Mouse (Mus musculus): Measurements from ENCODE around the gene Sh3tc1. TPM values are rescaled to one million over a fixed set of nuclear protein-coding genes. Genes with fewer than 3 reads are reported as not detected.

Sh3tc1 gene
- total RNA-seq, 2 experiments from 2014 or later: 12.6 to 21.4 TPM

DNA sequence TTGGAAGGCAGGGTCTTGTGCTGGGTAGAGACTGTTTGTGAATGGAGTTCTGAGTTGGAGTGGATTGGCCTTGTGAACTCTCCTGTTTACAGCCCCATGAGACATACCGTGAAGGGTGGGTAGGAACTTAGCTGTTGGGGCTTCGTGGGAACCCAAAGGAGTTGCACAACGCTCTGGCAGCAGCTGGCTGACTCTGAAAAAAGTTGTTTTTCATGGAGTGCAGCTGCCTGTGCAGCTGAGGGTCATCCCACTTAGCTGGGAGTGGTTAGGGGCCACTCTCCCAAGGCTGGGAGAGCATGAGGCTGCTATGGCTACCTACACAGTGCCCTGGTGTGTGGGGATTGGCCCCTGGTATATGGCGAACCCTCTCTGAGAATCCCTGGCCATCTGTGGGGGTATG is 92.2 kb downstream of the Sh3tc1 start:
- no peak for DNase-seq (ENCODE audit: low spot score in 2 of 2)

Other genes starting within 250 kb of the Sh3tc1 start
- gene Cpz, start 214.3 kb downstream of the Sh3tc1 start, total RNA-seq (2021): 1 to 10 TPM; 5.2 to 5.7 TPM
- 10 to 100 TPM; 11.2 to 12.1 TPM for gene Trmt44, start 164.9 kb downstream of the Sh3tc1 start, total RNA-seq (2021)
- gene Acox3, start 156.9 kb downstream of the Sh3tc1 start, total RNA-seq (2021): 10 to 100 TPM; 44.0 to 46.6 TPM
- gene Htra3, start 60.2 kb downstream of the Sh3tc1 start, total RNA-seq (2021): 10 to 100 TPM; 39.0 to 45.2 TPM
- 1 to 10 TPM; 6.0 to 7.3 TPM for gene Ablim2, start 17.9 kb upstream of the Sh3tc1 start, total RNA-seq (2021)
- gene Afap1, start 153.3 kb upstream of the Sh3tc1 start, total RNA-seq (2021): 10 to 100 TPM; 34.4 to 44.0 TPM